Mouse (Mus musculus) intestine, postnatal 0 days (tissue): ENCODE measurements around the gene Fyb2. TPM values are rescaled to one million over a fixed set of nuclear protein-coding genes. Genes with fewer than 3 reads are reported as not detected.
A peak's percentile ranks its signal among the peaks of the same experiment; 100 is the strongest.

Experiments
- ATAC-seq: fragments of 200-750 bp; cut with Nextera tagmentation; 2 replicates; pipeline ENCODE4 v1.8.0; 2017; ENCODE audit warnings: mild to moderate bottlenecking, moderate TSS enrichment, moderate library complexity
- H3K27ac ChIP-seq: fragments of 300-500 bp; sonication (generic); 2 replicates; pipeline ENCODE4 v1.5.1; 2014; ENCODE audit warnings: mild to moderate bottlenecking, low read depth, low read length, moderate library complexity
- H3K27me3 ChIP-seq: fragments of 300-500 bp; sonication (generic); replicated peaks from 2 replicates; pipeline ENCODE4 v1.6.1; 2014; ENCODE audit warnings: low read length, mixed read lengths; ENCODE audit not compliant: control insufficient read depth, insufficient read depth
- H3K36me3 ChIP-seq: fragments of 300-500 bp; sonication (generic); 2 replicates; pipeline ENCODE4 v1.6.1; 2014; ENCODE audit warnings: mild to moderate bottlenecking, moderate library complexity; ENCODE audit not compliant: control insufficient read depth, insufficient read depth
- H3K4me1 ChIP-seq: fragments of 300-500 bp; sonication (generic); replicated peaks from 2 replicates; pipeline ENCODE4 v1.6.1; 2014; ENCODE audit warnings: antibody characterized with exemption, low read length, mixed read lengths; ENCODE audit not compliant: control insufficient read depth, insufficient read depth
- H3K4me2 ChIP-seq: fragments of 300-500 bp; sonication (generic); replicated peaks from 2 replicates; pipeline ENCODE4 v1.6.1; 2014; ENCODE audit warnings: low read depth, mild to moderate bottlenecking, moderate library complexity
- H3K4me3 ChIP-seq: fragments of 300-500 bp; sonication (generic); 2 replicates; pipeline ENCODE4 v1.5.1; 2014; ENCODE audit warnings: low read depth, low read length
- H3K9ac ChIP-seq: fragments of 300-500 bp; sonication (generic); 2 replicates; pipeline ENCODE4 v1.6.1; 2014; ENCODE audit warnings: mild to moderate bottlenecking, low read depth, low read length
- H3K9me3 ChIP-seq: fragments of 300-500 bp; sonication (generic); 2 replicates; pipeline ENCODE4 v1.6.1; 2016; ENCODE audit warnings: mixed run types; ENCODE audit not compliant: control insufficient read depth
- CTCF ChIP-seq: sonication (generic); IDR thresholded peaks from 2 replicates; pipeline ENCODE4 v1.5.1; 2016; ENCODE audit warnings: low read depth, mild to moderate bottlenecking, control low read depth, antibody characterized with exemption, moderate library complexity
- WGBS: fragments of 180-500 bp; shearing (Covaris S2); extraction: QIAGEN DNeasy Blood & Tissue Kit; methylation state at CpG from one replicate; pipeline ENCODE4 v1.1.7; 2014; 5-methylcytosine and 5-hydroxymethylcytosine counted together
- polyA plus RNA-seq: library from polyadenylated mRNA; unstranded; fragments of >200 nt; fragmentation: Nextera tagmentation; extraction: Ambion mirVana; gene quantifications from 2 replicates; pipeline ENCODE4 v1.2.1, GENCODE M21; 2015

The Fyb2 gene
- polyA plus RNA-seq = 0.24 and 0.25 TPM in 2 replicates

GRCm38 (mm10) chr4:104913291-104914129 is at the start of gene Fyb2:
Fyb2 (plus strand) TSS chr4:104913456.
- Histone ChIP-seq H3K27ac (no peak within 1 kb of the TSS), H3K36me3 (no peaks in the 10 kb centered on the region), H3K4me2 (peak within 1 kb of the TSS; percentile 71), H3K27me3 (no peaks in the 10 kb centered on the region), H3K9ac (0 out of 2 replicates have a peak within 1 kb of the TSS, but pooled peaks have one; percentile 11), H3K4me3 (peak within 1 kb of the TSS; percentile 33), H3K9me3 (no peaks in the 10 kb centered on the region), H3K4me1 (no peaks in the 10 kb centered on the region; the same call in 1 of the 2 replicates)
- no peak for TF ChIP-seq CTCF
- ATAC-seq = peak; percentile 25; the same call in 1 of the 2 replicates
- 16% methylated on average over 23 of the region's 23 CpGs for WGBS

- Histone ChIP-seq H3K4me1 (0 out of 2 replicates have a peak, but pooled peaks cover 3% of the 10 kb centered on the region), H3K27ac (no peak overlapping the region), H3K4me3 (no peak overlapping the region), H3K4me2 (no peak overlapping the region), H3K36me3 (no peaks in the 10 kb centered on the region), H3K9me3 (no peaks in the 10 kb centered on the region), H3K9ac (no peak overlapping the region), H3K27me3 (no peaks in the 10 kb centered on the region)
- no peak for TF ChIP-seq CTCF
- WGBS = 81% methylated on average over 1 of the region's 1 CpGs
- no peak for ATAC-seq
Observed at GRCm38 (mm10) chr4:104864397-104864796, 48.9 kb upstream of the Fyb2 start.

GRCm38 (mm10) chr4:104869581-104869980 is 43.7 kb upstream of the Fyb2 start:
- Histone ChIP-seq H3K9me3 (no peaks in the 10 kb centered on the region), H3K36me3 (no peaks in the 10 kb centered on the region), H3K9ac (no peak overlapping the region), H3K4me1 (no peaks in the 10 kb centered on the region), H3K4me3 (no peak overlapping the region), H3K4me2 (no peak overlapping the region), H3K27me3 (no peaks in the 10 kb centered on the region), H3K27ac (no peak overlapping the region)
- ATAC-seq = no peak
- no peak for TF ChIP-seq CTCF

GRCm38 (mm10) chr4:104870196-104870595 is 43.1 kb upstream of the Fyb2 start:
- no peaks in the 10 kb centered on the region for H3K27me3 ChIP-seq
- H3K4me1 ChIP-seq = no peaks in the 10 kb centered on the region
- H3K4me3 ChIP-seq = no peak overlapping the region
- WGBS = 87% methylated on average over 5 of the region's 5 CpGs
- no peak overlapping the region for H3K9ac ChIP-seq
- H3K27ac ChIP-seq = no peak overlapping the region
- no peaks in the 10 kb centered on the region for H3K9me3 ChIP-seq
- ATAC-seq = no peak
- no peak for TF ChIP-seq CTCF
- no peaks in the 10 kb centered on the region for H3K36me3 ChIP-seq
- no peak overlapping the region for H3K4me2 ChIP-seq

GRCm38 (mm10) chr4:104875832-104876231 is 37.4 kb upstream of the Fyb2 start:
- Histone ChIP-seq H3K9me3 (no peaks in the 10 kb centered on the region), H3K36me3 (no peaks in the 10 kb centered on the region), H3K4me1 (no peaks in the 10 kb centered on the region), H3K27ac (no peak overlapping the region), H3K27me3 (0 out of 2 replicates have a peak, but pooled peaks cover 2% of the 10 kb centered on the region), H3K4me3 (no peak overlapping the region), H3K4me2 (no peak overlapping the region), H3K9ac (no peak overlapping the region)
- WGBS = 69% methylated on average over 4 of the region's 4 CpGs
- no peak for ATAC-seq
- no peak for TF ChIP-seq CTCF

GRCm38 (mm10) chr4:104876323-104876722 is 36.9 kb upstream of the Fyb2 start, which contains the start of gene C8a:
C8a (minus strand) TSS chr4:104876398.
- 68% methylated on average over 3 of the region's 3 CpGs for WGBS
- ATAC-seq = no peak
- H3K27me3 ChIP-seq = 0 out of 2 replicates have a peak, but pooled peaks cover 2% of the 10 kb centered on the region
- no peak for TF ChIP-seq CTCF
- H3K4me1 ChIP-seq = no peaks in the 10 kb centered on the region
- no peaks in the 10 kb centered on the region for H3K9me3 ChIP-seq
- H3K27ac ChIP-seq = no peak within 1 kb of the TSS
- no peak within 1 kb of the TSS for H3K4me2 ChIP-seq
- no peak within 1 kb of the TSS for H3K4me3 ChIP-seq
- no peaks in the 10 kb centered on the region for H3K36me3 ChIP-seq
- no peak within 1 kb of the TSS for H3K9ac ChIP-seq
